Mouse (Mus musculus) testis, adult 2 months (tissue): ENCODE measurements around the gene Akap10.
"Not testable (repeated sequence)": the region's sequence is repeated elsewhere in the genome, so short reads cannot be mapped to it uniquely, and the experiment has no call there.

Experiments
- CTCF ChIP-seq: fragments of 200-500 bp; IDR thresholded peaks from 2 replicates; pipeline ENCODE4 v1.5.1; 2012; ENCODE audit warnings: low read depth, mild to moderate bottlenecking, inconsistent platforms, low read length, moderate library complexity; ENCODE audit not compliant: control insufficient read depth, insufficient read depth, insufficient replicate concordance
- POLR2A ChIP-seq: fragments of 200-500 bp; IDR thresholded peaks from 2 replicates; pipeline ENCODE4 v1.6.1; 2012; ENCODE audit warnings: low read depth, mild to moderate bottlenecking, inconsistent platforms, low read length, moderate library complexity; ENCODE audit not compliant: control insufficient read depth

DNA sequence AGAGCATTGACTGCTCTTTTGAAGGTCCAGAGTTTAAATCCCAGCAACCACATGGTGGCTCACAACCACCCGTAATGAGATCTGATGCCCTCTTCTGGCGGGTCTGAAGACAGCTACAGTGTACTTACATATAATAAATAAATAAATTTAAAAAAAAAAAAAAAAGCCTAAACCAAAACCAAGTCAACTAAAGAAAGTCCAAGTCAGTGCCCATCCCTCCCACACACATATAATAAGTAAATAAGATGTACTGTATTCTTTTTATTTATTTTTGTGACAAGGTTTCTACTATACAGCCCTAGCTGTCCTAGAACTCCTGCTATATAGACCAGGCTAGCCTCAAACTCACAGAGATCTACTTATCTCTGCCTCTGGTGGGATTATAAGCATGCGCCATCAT, 89.4 kb downstream of the Akap10 start:
- TF ChIP-seq CTCF, POLR2A: not testable (repeated sequence)
